Mouse (Mus musculus) embryonic fibroblast, embryonic 13.5 days (primary cell): ENCODE data around the gene Lgr5. TPM values are rescaled to one million over a fixed set of nuclear protein-coding genes. Genes with fewer than 3 reads are reported as not detected.
A peak's percentile ranks its signal among the peaks of the same experiment; 100 is the strongest.

Source experiments
- H3K27ac ChIP-seq: 2 replicates; pipeline ENCODE4 v1.5.1; 2012; ENCODE audit warnings: low read length, control low read depth, inconsistent platforms; ENCODE audit not compliant: insufficient read depth
- H3K4me1 ChIP-seq: 2 replicates; pipeline ENCODE4 v1.6.1; 2011; ENCODE audit warnings: low read length; ENCODE audit not compliant: control insufficient read depth, insufficient read depth
- H3K4me3 ChIP-seq: 2 replicates; pipeline ENCODE4 v1.5.1; 2011; ENCODE audit warnings: mild to moderate bottlenecking, control low read depth, low read length; ENCODE audit not compliant: insufficient read depth
- CTCF ChIP-seq: IDR thresholded peaks from 2 replicates; pipeline ENCODE4 v1.5.1; 2011; ENCODE audit warnings: mild to moderate bottlenecking, control low read depth, low read length, moderate library complexity, borderline replicate concordance; ENCODE audit not compliant: insufficient read depth
- POLR2A ChIP-seq: IDR thresholded peaks from 2 replicates; pipeline ENCODE4 v1.6.1; 2011; ENCODE audit warnings: low read depth, mild to moderate bottlenecking, control low read depth, low read length, moderate library complexity
- polyA plus RNA-seq: library from polyadenylated mRNA; stranded (reverse); fragments of >200 nt; gene quantifications from 2 replicates; pipeline ENCODE4 v1.2.4, GENCODE M21; 2011; ENCODE audit warnings: low read depth; ENCODE audit not compliant: missing spikeins, insufficient read length

The Lgr5 gene
- polyA plus RNA-seq, 1 experiment: 33.3 TPM

GRCm38 (mm10) chr10:115478441-115479141 is 109.0 kb downstream of the Lgr5 start:
- Histone ChIP-seq H3K4me3 (no peak overlapping the region), H3K4me1 (no peaks in the 10 kb centered on the region), H3K27ac (no peak overlapping the region)
- TF ChIP-seq POLR2A (no peak), CTCF (no peak)

- TF ChIP-seq POLR2A (no peak), CTCF (no peak)
- no peaks in the 10 kb centered on the region for H3K4me1 ChIP-seq
- H3K4me3 ChIP-seq: no peak overlapping the region
- H3K27ac ChIP-seq: no peak overlapping the region
Measured at GRCm38 (mm10) chr10:115476506-115476905, 111.1 kb downstream of the Lgr5 start.

GRCm38 (mm10) chr10:115475000-115475550 is 112.5 kb downstream of the Lgr5 start:
- no peaks in the 10 kb centered on the region for H3K4me1 ChIP-seq
- H3K27ac ChIP-seq: no peak overlapping the region
- TF ChIP-seq CTCF (no peak), POLR2A (no peak)
- no peak overlapping the region for H3K4me3 ChIP-seq

GRCm38 (mm10) chr10:115473213-115473961 is 114.2 kb downstream of the Lgr5 start:
- H3K27ac ChIP-seq: no peak overlapping the region
- H3K4me1 ChIP-seq: no peaks in the 10 kb centered on the region
- H3K4me3 ChIP-seq: no peak overlapping the region
- TF ChIP-seq POLR2A (no peak), CTCF (no peak)

- Histone ChIP-seq H3K27ac (no peak overlapping the region), H3K4me3 (0 out of 2 replicates have a peak overlapping the region, but pooled peaks have one; percentile 17), H3K4me1 (no peaks in the 10 kb centered on the region)
- TF ChIP-seq CTCF (no peak), POLR2A (no peak)
Measured at GRCm38 (mm10) chr10:115470621-115471334, 116.8 kb downstream of the Lgr5 start.

- Histone ChIP-seq H3K27ac (no peak overlapping the region), H3K4me3 (no peak overlapping the region), H3K4me1 (no peaks in the 10 kb centered on the region)
- TF ChIP-seq POLR2A (no peak), CTCF (no peak)
Measured at GRCm38 (mm10) chr10:115469040-115469439, 118.5 kb downstream of the Lgr5 start.

GRCm38 (mm10) chr10:115468632-115469031 is 118.9 kb downstream of the Lgr5 start:
- Histone ChIP-seq H3K4me3 (no peak overlapping the region), H3K4me1 (no peaks in the 10 kb centered on the region), H3K27ac (no peak overlapping the region)
- no peak for TF ChIP-seq CTCF
- TF ChIP-seq POLR2A: no peak

- H3K4me3 ChIP-seq: no peak overlapping the region
- no peak for TF ChIP-seq POLR2A
- no peak for TF ChIP-seq CTCF
- H3K4me1 ChIP-seq: no peaks in the 10 kb centered on the region
Measured at GRCm38 (mm10) chr10:115467985-115468384, 119.6 kb downstream of the Lgr5 start.

GRCm38 (mm10) chr10:115465778-115466177 is 121.8 kb downstream of the Lgr5 start:
- TF ChIP-seq CTCF: no peak
- no peak for TF ChIP-seq POLR2A
- no peak overlapping the region for H3K27ac ChIP-seq
- H3K4me1 ChIP-seq: no peaks in the 10 kb centered on the region
- H3K4me3 ChIP-seq: no peak overlapping the region

More at GRCm38 (mm10) chr10:115467985-115468384, 119.6 kb downstream of the Lgr5 start:
- H3K27ac ChIP-seq: no peak overlapping the region

- TF ChIP-seq CTCF (no peak), POLR2A (no peak)
- no peak overlapping the region for H3K4me3 ChIP-seq
- no peaks in the 10 kb centered on the region for H3K4me1 ChIP-seq
- no peak overlapping the region for H3K27ac ChIP-seq
Measured at GRCm38 (mm10) chr10:115465072-115465471, 122.5 kb downstream of the Lgr5 start.
